Mouse (Mus musculus): ENCODE data around the gene Rpl14. TPM values are rescaled to one million over a fixed set of nuclear protein-coding genes. Genes with fewer than 3 reads are reported as not detected.

The Rpl14 gene
- total and polyA plus RNA-seq, 3 experiments, result 1,081 to 2,026 (median 1,346) TPM

DNA sequence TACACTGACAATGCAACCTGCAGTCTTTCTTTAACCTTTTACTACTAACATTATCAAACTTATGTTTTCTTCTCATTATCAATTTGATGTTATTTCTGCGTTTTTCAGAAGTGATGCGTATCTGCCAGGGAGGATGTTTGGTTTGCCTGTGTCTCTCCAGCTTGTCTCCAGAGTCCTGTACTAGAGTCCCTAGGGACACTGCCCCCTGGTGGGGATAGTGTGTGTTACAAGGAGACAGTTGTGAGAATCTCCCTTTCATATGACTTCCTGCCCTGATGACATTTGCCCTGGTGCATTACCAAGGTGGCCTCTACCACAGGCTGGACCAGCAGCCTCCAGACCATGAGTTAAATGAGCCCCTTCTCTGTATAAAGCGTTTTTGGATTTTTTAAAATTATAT lies 15.3 kb downstream of the Rpl14 start (continued):
- TF ChIP-seq EP300 (IDR thresholded peaks at IDR 0.05; ENCODE audit: low read length), result no peak
- TF ChIP-seq POLR2AphosphoS2 (IDR thresholded peaks at IDR 0.05; ENCODE audit: low read depth, low read length), result no peak
- no peak for TF ChIP-seq ZNF384 (IDR thresholded peaks at IDR 0.05; ENCODE audit: low read depth, low read length)
- no peak for TF ChIP-seq BHLHE40 (IDR thresholded peaks at IDR 0.05; ENCODE audit: low read depth, low read length)
- TF ChIP-seq GABPA (IDR thresholded peaks at IDR 0.05; ENCODE audit: insufficient replicate concordance, low read depth, low read length), result no peak
- no peak for TF ChIP-seq ZMIZ1 (IDR thresholded peaks at IDR 0.05; ENCODE audit: low read depth, low read length)
- TF ChIP-seq SMC3 (IDR thresholded peaks at IDR 0.05; ENCODE audit: low read depth, low read length), result peak; percentile 66
- TF ChIP-seq USF1 (IDR thresholded peaks at IDR 0.05; ENCODE audit: low read depth, low read length), result no peak
- no peak for TF ChIP-seq MXI1 (IDR thresholded peaks at IDR 0.05; ENCODE audit: low read depth, low read length)
- TF ChIP-seq ELF1 (IDR thresholded peaks at IDR 0.05; ENCODE audit: low read depth, low read length), result no peak
- no peak for TF ChIP-seq CHD1 (IDR thresholded peaks at IDR 0.05; ENCODE audit: low read depth, low read length)
- no peak for TF ChIP-seq TBP (conservative IDR thresholded peaks at IDR 0.05; ENCODE audit: low read depth, low read length)
- TF ChIP-seq USF2 (conservative IDR thresholded peaks at IDR 0.05; ENCODE audit: low read depth, low read length), result no peak
- no peak for TF ChIP-seq NRF1 (IDR thresholded peaks at IDR 0.05; ENCODE audit: low read depth, low read length)
- TF ChIP-seq CTCF (conservative IDR thresholded peaks at IDR 0.05 in 1 of 2, IDR thresholded peaks at IDR 0.05 in 1 of 2; ENCODE audit: low read depth in 2 of 2, low read length in 2 of 2), result peak; percentile 92 to 97
- peak; percentile 46; the same call in 1 of the 2 replicates for TF ChIP-seq JUND (conservative IDR thresholded peaks at IDR 0.05; ENCODE audit: low read depth, low read length)
- no peak for TF ChIP-seq ZC3H11A (IDR thresholded peaks at IDR 0.05; ENCODE audit: low read depth, low read length)
- TF ChIP-seq KAT2A (IDR thresholded peaks at IDR 0.05; ENCODE audit: insufficient replicate concordance, low read length), result peak; percentile 93

DNA sequence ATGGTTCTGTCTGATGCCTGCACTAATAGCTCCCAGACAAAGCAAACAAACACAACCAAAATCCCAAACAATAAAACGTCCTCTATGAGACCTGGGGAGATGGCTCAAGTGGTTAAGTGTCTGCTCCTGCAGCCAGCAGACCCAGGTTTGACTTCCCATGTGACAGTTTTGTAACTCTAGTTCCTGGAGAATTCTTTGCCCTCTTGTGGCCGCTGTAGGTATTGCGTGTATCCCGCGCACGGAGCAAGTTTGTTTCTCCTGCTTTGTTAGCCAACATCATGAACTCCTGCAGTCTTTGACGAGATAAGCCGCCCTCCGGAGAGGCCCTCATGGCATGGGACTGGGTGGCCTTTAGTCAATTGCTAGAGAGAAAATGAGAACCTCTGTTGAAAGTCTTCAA lies 20.2 kb downstream of the Rpl14 start:
- Histone ChIP-seq H3K4me1 (ENCODE audit: control insufficient read depth in 1 of 2, insufficient read depth in 2 of 2) (peaks cover 0 to 6% of the 10 kb centered on the region in 2 experiments; a peak in 1 of 4 replicates), H3K27ac (ENCODE audit: insufficient read depth, low read depth) (no peak overlapping the region), H3K9me3 (replicated peaks; ENCODE audit: low read length) (peaks cover 3% of the 10 kb centered on the region), H3K9ac (ENCODE audit: insufficient read depth, low read depth) (no peak overlapping the region), H3K27me3 (replicated peaks) (no peaks in the 10 kb centered on the region), H3K4me2 (ENCODE audit: insufficient read depth, low read depth, poor library complexity, severe bottlenecking) (no peak overlapping the region), H3K79me2 (replicated peaks; ENCODE audit: control insufficient read depth, extremely low read depth, insufficient read depth, poor library complexity, severe bottlenecking) (no peaks in the 10 kb centered on the region), H3K4me3 (replicated peaks in 1 of 3; ENCODE audit: low read depth in 2 of 3, low read length in 2 of 3, poor library complexity in 1 of 3) (no peak overlapping the region), H3K36me3 (replicated peaks in 1 of 2; ENCODE audit: control insufficient read depth in 1 of 2, insufficient read depth in 1 of 2, low read length in 1 of 2) (no peaks in the 10 kb centered on the region)
- dilution Hi-C loops (cut with MboI; ENCODE audit: extremely low pct_ligation_motif_present, extremely low pct_unique_long_range_greater_than_20kb, low sequenced_read_pairs), result no loop called here
- in situ Hi-C loops (cut with MboI; ENCODE audit: low pct_ligation_motif_present, low pct_unique_long_range_greater_than_20kb, low sequenced_read_pairs), result no loop called here
- DNase-seq (ENCODE audit: extremely low read depth), result peak; percentile 71
- TF ChIP-seq MAZ (IDR thresholded peaks at IDR 0.05; ENCODE audit: low read depth, low read length) (no peak), USF2 (conservative IDR thresholded peaks at IDR 0.05; ENCODE audit: low read depth, low read length) (no peak), KAT2A (IDR thresholded peaks at IDR 0.05; ENCODE audit: insufficient replicate concordance, low read length) (no peak), PAX5 (IDR thresholded peaks at IDR 0.05; ENCODE audit: low read length) (no peak), SMC3 (IDR thresholded peaks at IDR 0.05; ENCODE audit: low read depth, low read length) (peak; percentile 92), IRF4 (IDR thresholded peaks at IDR 0.05; ENCODE audit: low read depth, low read length) (no peak), UBTF (IDR thresholded peaks at IDR 0.05; ENCODE audit: low read depth, low read length) (no peak), POLR2A (IDR thresholded peaks at IDR 0.05; ENCODE audit: low read depth, low read length) (no peak), CHD1 (IDR thresholded peaks at IDR 0.05; ENCODE audit: low read depth, low read length) (no peak), EP300 (IDR thresholded peaks at IDR 0.05; ENCODE audit: low read length) (no peak), NELFE (IDR thresholded peaks at IDR 0.05; ENCODE audit: low read depth, low read length) (peak; percentile 16; the same call in 1 of the 2 replicates), HCFC1 (IDR thresholded peaks at IDR 0.05; ENCODE audit: low read depth, low read length) (no peak), BHLHE40 (IDR thresholded peaks at IDR 0.05; ENCODE audit: low read depth, low read length) (no peak), JUND (conservative IDR thresholded peaks at IDR 0.05; ENCODE audit: low read depth, low read length) (no peak), CHD2 (IDR thresholded peaks at IDR 0.05; ENCODE audit: low read length) (no peak), ZMIZ1 (IDR thresholded peaks at IDR 0.05; ENCODE audit: low read depth, low read length) (no peak), SIN3A (IDR thresholded peaks at IDR 0.05; ENCODE audit: low read length) (no peak), CTCF (conservative IDR thresholded peaks at IDR 0.05 in 1 of 2, IDR thresholded peaks at IDR 0.05 in 1 of 2; ENCODE audit: low read depth in 2 of 2, low read length in 2 of 2) (peak; percentile 73 to 86), ZNF384 (IDR thresholded peaks at IDR 0.05; ENCODE audit: low read depth, low read length) (no peak), USF1 (IDR thresholded peaks at IDR 0.05; ENCODE audit: low read depth, low read length) (peak; percentile 11; the same call in 1 of the 2 replicates), MXI1 (IDR thresholded peaks at IDR 0.05; ENCODE audit: low read depth, low read length) (no peak), MEF2A (IDR thresholded peaks at IDR 0.05; ENCODE audit: borderline replicate concordance, low read depth, low read length) (no peak), GABPA (IDR thresholded peaks at IDR 0.05; ENCODE audit: insufficient replicate concordance, low read depth, low read length) (no peak), RCOR1 (conservative IDR thresholded peaks at IDR 0.05; ENCODE audit: low read depth, low read length) (no peak), ETS1 (conservative IDR thresholded peaks at IDR 0.05; ENCODE audit: low read depth, low read length) (no peak), RAD21 (IDR thresholded peaks at IDR 0.05; ENCODE audit: low read depth, low read length) (peak; percentile 48), POLR2AphosphoS2 (IDR thresholded peaks at IDR 0.05; ENCODE audit: low read depth, low read length) (no peak), TCF12 (IDR thresholded peaks at IDR 0.05; ENCODE audit: low read depth, low read length) (no peak), MYC (IDR thresholded peaks at IDR 0.05; ENCODE audit: low read depth, low read length) (0 out of 2 replicates have a peak, but pooled peaks have one; percentile 38), MAFK (IDR thresholded peaks at IDR 0.05; ENCODE audit: insufficient replicate concordance, low read length) (no peak), E2F4 (IDR thresholded peaks at IDR 0.05; ENCODE audit: insufficient replicate concordance, low read depth, low read length) (no peak), ZC3H11A (IDR thresholded peaks at IDR 0.05; ENCODE audit: low read depth, low read length) (0 out of 2 replicates have a peak, but pooled peaks have one; percentile 13)
